In the genomic region with DNA sequence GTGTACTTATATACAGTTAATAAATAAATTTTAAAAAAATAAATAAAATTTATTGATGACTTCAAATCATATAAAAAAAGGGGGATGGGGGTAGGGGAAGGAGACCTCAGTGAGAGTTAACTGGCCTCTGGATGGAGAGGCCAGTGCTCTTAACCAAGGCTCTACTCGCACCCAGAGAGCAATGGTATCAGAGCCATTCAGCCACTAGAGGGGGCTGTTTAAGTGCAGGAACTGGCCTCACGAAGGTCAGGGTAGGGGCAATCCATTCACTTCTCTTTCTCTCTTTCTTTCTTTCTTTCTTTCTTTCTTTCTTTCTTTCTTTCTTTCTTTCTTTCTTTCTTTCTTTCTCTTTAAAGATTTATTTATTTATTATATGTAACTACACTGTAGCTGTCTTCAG, we compare ENCODE assay signal across 8 mouse cellular contexts. TPM values are rescaled to one million over a fixed set of nuclear protein-coding genes. Genes with fewer than 3 reads are reported as not detected.
DNase-seq lines count a peak whose midpoint lies in the region; ATAC-seq and TF ChIP-seq lines count a peak whose summit lies in the region.
"Had no signal": no experiment of that assay in that cellular context is flagged by ENCODE, and none has a peak within 500 bp of the region (broad histone marks: within the 10 kb centered on the region; RNA-seq: fewer than 3 reads in every experiment).

No protein-coding gene starts in this region.

- no peaks in the 10 kb centered on the region for H3K9me3 ChIP-seq in kidney, embryonic 14.5 days (ENCODE audit: control insufficient read depth, low read length)
- no peaks in the 10 kb centered on the region for H3K9me3 ChIP-seq in liver, postnatal 0 days (ENCODE audit: low read length)

- H3K27ac ChIP-seq in kidney, embryonic 14.5 days (ENCODE audit: low read depth, low read length), result no peak overlapping the region
- no peak overlapping the region for H3K27ac ChIP-seq in liver, postnatal 0 days (ENCODE audit: low read depth)

- H3K27me3 ChIP-seq in kidney, embryonic 14.5 days (ENCODE audit: control insufficient read depth, insufficient read depth, low read length), result no peaks in the 10 kb centered on the region
- H3K27me3 ChIP-seq in liver, postnatal 0 days (ENCODE audit: insufficient read depth, low read length), result no peaks in the 10 kb centered on the region

- H3K4me1 ChIP-seq in kidney, embryonic 14.5 days (ENCODE audit: control insufficient read depth, insufficient read depth, low read length), result peaks cover 8% of the 10 kb centered on the region; the same call in 1 of the 2 replicates
- peaks cover 17% of the 10 kb centered on the region for H3K4me1 ChIP-seq in liver, postnatal 0 days (ENCODE audit: insufficient read depth)

- DNase-seq in kidney, adult 18-20 months, result peak; percentile 43
- peak; percentile 54 for DNase-seq in MEL-GATA-1-ER (ENCODE audit: extremely low read depth, low read depth)
- DNase-seq in cerebellum, postnatal 36 days, result peak; percentile 33 to 44
- DNase-seq in liver, postnatal 0 days, result peak; percentile 74
- peak; percentile 73 for DNase-seq in thymus, postnatal 0 days (ENCODE audit: low spot score)
- DNase-seq in left cerebral cortex, adult 9 months (ENCODE audit: low spot score in 2 of 2), result no peak

- H3K9ac ChIP-seq in kidney, embryonic 14.5 days (ENCODE audit: low read depth, low read length), result no peak overlapping the region
- H3K9ac ChIP-seq in liver, postnatal 0 days (replicated peaks), result no peak overlapping the region

- H3K36me3 ChIP-seq in kidney, embryonic 14.5 days (ENCODE audit: control insufficient read depth, insufficient read depth, low read length), result peaks cover 26% of the 10 kb centered on the region
- peaks cover 13% of the 10 kb centered on the region for H3K36me3 ChIP-seq in liver, postnatal 0 days (replicated peaks; ENCODE audit: insufficient read depth, low read length)

- TF ChIP-seq CTCF in liver, postnatal 0 days (IDR thresholded peaks at IDR 0.05; ENCODE audit: low read depth), result peak; percentile 86

- no peak overlapping the region for H3K4me2 ChIP-seq in kidney, embryonic 14.5 days (replicated peaks; ENCODE audit: low read depth, low read length)
- H3K4me2 ChIP-seq in liver, postnatal 0 days (ENCODE audit: low read depth, low read length), result no peak overlapping the region

- no peak for ATAC-seq in kidney, embryonic 14.5 days (ENCODE audit: low FRiP score, low TSS enrichment)
- ATAC-seq in liver, postnatal 0 days, result no peak

- 39% methylated on average over 2 of the region's 2 CpGs for WGBS in kidney, embryonic 14.5 days
- WGBS in liver, postnatal 0 days (ENCODE audit: insufficient replicate concordance), result 7% methylated on average over 2 of the region's 2 CpGs

- H3K4me3 ChIP-seq in kidney, embryonic 14.5 days (ENCODE audit: low read length), result no peak overlapping the region
- no peak overlapping the region for H3K4me3 ChIP-seq in liver, postnatal 0 days (ENCODE audit: low read depth, low read length)
- H3K4me3 ChIP-seq: myocyte had no signal

- no peak for TF ChIP-seq EP300 in liver, postnatal 0 days (IDR thresholded peaks at IDR 0.05; ENCODE audit: low read depth)

RNA-seq across cellular contexts. Expression of a gene that starts 4.7 kb away (rescaled TPM):
- polyA plus RNA-seq in kidney, embryonic 14.5 days (2014; fragmentation: Nextera tagmentation; extraction: Ambion mirVana), result 3.4 and 5.5 TPM in 2 replicates
- polyA plus RNA-seq in liver, postnatal 0 days (2015; fragmentation: Nextera tagmentation; extraction: Ambion mirVana), result 1.4 TPM in 2 replicates
- polyA plus RNA-seq in thymus, postnatal 0 days (2015; fragmentation: Nextera tagmentation; extraction: Ambion mirVana), result 3.0 and 4.1 TPM in 2 replicates

RNA-seq across cellular contexts. Expression of a gene that starts 4.8 kb away (rescaled TPM):
- polyA plus RNA-seq in kidney, embryonic 14.5 days (2014; fragmentation: Nextera tagmentation; extraction: Ambion mirVana), result 36.5 and 47.4 TPM in 2 replicates
- polyA plus RNA-seq in liver, postnatal 0 days (2015; fragmentation: Nextera tagmentation; extraction: Ambion mirVana), result 9.9 and 11.8 TPM in 2 replicates
- polyA plus RNA-seq in thymus, postnatal 0 days (2015; fragmentation: Nextera tagmentation; extraction: Ambion mirVana), result 30.0 and 35.4 TPM in 2 replicates

RNA-seq across cellular contexts. Expression of a gene that starts 6.5 kb away (rescaled TPM):
- 114 and 138 TPM in 2 replicates for polyA plus RNA-seq in kidney, embryonic 14.5 days (2014; fragmentation: Nextera tagmentation; extraction: Ambion mirVana)
- polyA plus RNA-seq in liver, postnatal 0 days (2015; fragmentation: Nextera tagmentation; extraction: Ambion mirVana), result 111 and 114 TPM in 2 replicates
- 209 and 236 TPM in 2 replicates for polyA plus RNA-seq in thymus, postnatal 0 days (2015; fragmentation: Nextera tagmentation; extraction: Ambion mirVana)

RNA-seq across cellular contexts. Expression of a gene that starts 33.1 kb away (rescaled TPM):
- 7.9 and 8.5 TPM in 2 replicates for polyA plus RNA-seq in kidney, embryonic 14.5 days (2014; fragmentation: Nextera tagmentation; extraction: Ambion mirVana)
- 1.7 and 2.0 TPM in 2 replicates for polyA plus RNA-seq in liver, postnatal 0 days (2015; fragmentation: Nextera tagmentation; extraction: Ambion mirVana)
- polyA plus RNA-seq in thymus, postnatal 0 days (2015; fragmentation: Nextera tagmentation; extraction: Ambion mirVana), result 0.49 and 0.56 TPM in 2 replicates
- polyA plus RNA-seq: myocyte had no signal

RNA-seq across cellular contexts. Expression of a gene that starts 34.4 kb away (rescaled TPM):
- polyA plus RNA-seq in kidney, embryonic 14.5 days (2014; fragmentation: Nextera tagmentation; extraction: Ambion mirVana), result 603 and 679 TPM in 2 replicates
- polyA plus RNA-seq in liver, postnatal 0 days (2015; fragmentation: Nextera tagmentation; extraction: Ambion mirVana), result 138 and 151 TPM in 2 replicates
- polyA plus RNA-seq in thymus, postnatal 0 days (2015; fragmentation: Nextera tagmentation; extraction: Ambion mirVana), result 401 and 428 TPM in 2 replicates

Comparison
In these comparisons a context has a peak if more than half of its experiments do, and no peak if none do; other contexts are left out.
1. DNase-seq: peak in kidney, adult 18-20 months (single experiment), MEL-GATA-1-ER (single experiment), cerebellum, postnatal 36 days (2 of 2), liver, postnatal 0 days (single experiment) and thymus, postnatal 0 days (single experiment); none in left cerebral cortex, adult 9 months (0 of 2).